Mouse (Mus musculus) hindbrain, embryonic 14.5 days (tissue): Measurements from ENCODE around the gene Gm3776. TPM values are rescaled to one million over a fixed set of nuclear protein-coding genes. Genes with fewer than 3 reads are reported as not detected.
"Not testable (repeated sequence)": the region's sequence is repeated elsewhere in the genome, so short reads cannot be mapped to it uniquely, and the experiment has no call there.

Experiments
- ATAC-seq: fragments of 200-750 bp; cut with Nextera tagmentation; 2 replicates; pipeline ENCODE4 v1.8.0; 2017; ENCODE audit warnings: moderate number of reproducible peaks, mild to moderate bottlenecking, moderate TSS enrichment, moderate library complexity; ENCODE audit not compliant: low FRiP score
- DNase-seq: peaks from one replicate; pipeline ENCODE4 v3.0.0-alpha.2; 2015; ENCODE audit warnings: low spot score
- H3K27ac ChIP-seq: fragments of 300-500 bp; sonication (generic); 2 replicates; pipeline ENCODE4 v1.5.1; 2014; ENCODE audit warnings: mild to moderate bottlenecking, moderate library complexity
- H3K27me3 ChIP-seq: fragments of 300-500 bp; sonication (generic); 2 replicates; pipeline ENCODE4 v1.6.1; 2014; ENCODE audit warnings: mild to moderate bottlenecking, low read length, mixed read lengths; ENCODE audit not compliant: control insufficient read depth, insufficient read depth
- H3K36me3 ChIP-seq: fragments of 300-500 bp; sonication (generic); replicated peaks from 2 replicates; pipeline ENCODE4 v1.6.1; 2014; ENCODE audit not compliant: control insufficient read depth, insufficient read depth
- H3K4me1 ChIP-seq: fragments of 300-500 bp; sonication (generic); replicated peaks from 2 replicates; pipeline ENCODE4 v1.6.1; 2014; ENCODE audit warnings: antibody characterized with exemption, low read length, mixed read lengths; ENCODE audit not compliant: control insufficient read depth, insufficient read depth
- H3K4me2 ChIP-seq: fragments of 300-500 bp; sonication (generic); replicated peaks from 2 replicates; pipeline ENCODE4 v1.6.1; 2014; ENCODE audit warnings: mild to moderate bottlenecking, moderate library complexity
- H3K4me3 ChIP-seq: fragments of 300-500 bp; sonication (generic); replicated peaks from 2 replicates; pipeline ENCODE4 v1.5.1; 2014; ENCODE audit warnings: mild to moderate bottlenecking, low read length
- H3K9ac ChIP-seq: fragments of 300-500 bp; sonication (generic); 2 replicates; pipeline ENCODE4 v1.6.1; 2014
- H3K9me3 ChIP-seq: fragments of 300-500 bp; sonication (generic); 2 replicates; pipeline ENCODE4 v1.6.1; 2016; ENCODE audit warnings: low read length; ENCODE audit not compliant: control insufficient read depth
- WGBS: fragments of 180-500 bp; shearing (Covaris S2); extraction: QIAGEN DNeasy Blood & Tissue Kit; methylation state at CpG from one replicate; pipeline ENCODE4 v1.1.7; 2014; 5-methylcytosine and 5-hydroxymethylcytosine counted together
- polyA plus RNA-seq: library from polyadenylated mRNA; unstranded; fragments of >200 nt; fragmentation: Nextera tagmentation; extraction: Ambion mirVana; gene quantifications from 2 replicates; pipeline ENCODE4 v1.2.1, GENCODE M21; 2014

The Gm3776 gene
- not detected in 2 replicates for polyA plus RNA-seq

DNA sequence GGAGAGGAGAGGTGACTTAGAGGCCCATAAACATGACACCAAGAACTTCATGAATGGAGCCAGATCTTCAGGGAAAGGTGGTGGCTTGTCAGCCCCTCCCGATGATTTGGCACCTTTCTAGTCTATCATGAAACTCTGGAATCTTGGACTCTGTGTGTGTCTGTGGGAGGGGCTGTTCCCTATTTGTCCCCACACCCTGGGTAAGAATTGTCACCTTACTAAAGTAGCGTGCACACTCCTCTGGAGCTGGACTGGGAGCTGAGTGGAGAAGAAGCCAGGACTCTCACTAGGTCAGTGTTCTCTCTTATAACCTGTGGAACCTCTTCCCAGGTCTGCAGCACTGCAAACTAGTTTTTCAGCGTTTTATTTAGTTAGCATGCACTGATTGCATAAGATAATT is at the start of gene Gm3776:
Gm3776 (plus strand) TSS at position 216 of the 400 bp plus-strand sequence.
- not testable (repeated sequence) for H3K9me3 ChIP-seq, H3K9ac ChIP-seq, H3K4me3 ChIP-seq, DNase-seq, H3K36me3 ChIP-seq, H3K4me2 ChIP-seq, ATAC-seq, H3K4me1 ChIP-seq, H3K27me3 ChIP-seq, H3K27ac ChIP-seq
- 88% methylated on average over 1 of the region's 3 CpGs for WGBS

DNA sequence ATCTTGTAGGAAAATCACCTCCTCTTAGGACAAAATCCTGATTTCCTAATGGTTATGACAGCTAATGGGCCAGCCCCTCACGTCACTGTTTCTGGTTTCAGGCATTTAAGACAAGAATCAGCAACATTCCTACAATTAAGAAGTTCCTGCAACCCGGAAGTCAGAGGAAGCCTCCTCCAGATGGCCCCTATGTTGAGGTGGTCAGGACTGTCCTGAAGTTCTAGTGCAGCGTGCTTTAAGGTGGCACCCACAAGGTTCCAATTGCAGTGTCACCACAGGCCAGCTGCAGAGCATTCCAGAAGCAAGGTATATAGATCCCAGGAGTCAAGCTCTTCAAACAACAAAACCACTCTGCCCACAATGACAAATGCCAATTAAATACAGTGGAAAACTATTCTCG is 48.0 kb upstream of the Gm3776 start:
- Histone ChIP-seq H3K27me3 (no peaks in the 10 kb centered on the region), H3K4me1 (no peaks in the 10 kb centered on the region), H3K27ac (no peak overlapping the region), H3K4me3 (no peak overlapping the region), H3K9me3 (no peaks in the 10 kb centered on the region), H3K9ac (no peak overlapping the region), H3K4me2 (no peak overlapping the region), H3K36me3 (no peaks in the 10 kb centered on the region)
- no peak for ATAC-seq
- DNase-seq: no peak
- 85% methylated on average over 4 of the region's 4 CpGs for WGBS

DNA sequence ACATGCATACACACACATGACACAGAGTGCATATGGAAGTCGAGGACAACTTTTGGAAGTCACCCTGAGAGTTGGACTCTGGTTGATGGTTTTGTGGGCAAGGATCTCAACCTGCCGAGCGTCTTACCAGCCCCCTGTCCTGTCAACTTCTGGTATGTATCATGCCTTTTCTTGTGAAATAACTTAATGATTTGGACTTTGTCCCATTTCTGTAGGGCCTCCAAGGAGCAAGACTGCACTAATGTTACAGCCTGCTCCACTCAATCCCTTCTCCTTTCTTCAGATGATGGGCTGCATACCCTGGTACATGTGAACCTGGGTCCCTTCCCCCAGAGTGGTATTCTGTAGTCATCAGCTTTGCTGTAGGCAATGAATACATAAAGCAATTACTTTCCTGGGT is 46.9 kb upstream of the Gm3776 start:
- WGBS: 91% methylated on average over 3 of the region's 3 CpGs
- Histone ChIP-seq H3K9ac (no peak overlapping the region), H3K27me3 (no peaks in the 10 kb centered on the region), H3K27ac (no peak overlapping the region), H3K9me3 (no peaks in the 10 kb centered on the region), H3K36me3 (no peaks in the 10 kb centered on the region), H3K4me1 (no peaks in the 10 kb centered on the region), H3K4me3 (no peak overlapping the region), H3K4me2 (no peak overlapping the region)
- DNase-seq (no peak), ATAC-seq (no peak)

DNA sequence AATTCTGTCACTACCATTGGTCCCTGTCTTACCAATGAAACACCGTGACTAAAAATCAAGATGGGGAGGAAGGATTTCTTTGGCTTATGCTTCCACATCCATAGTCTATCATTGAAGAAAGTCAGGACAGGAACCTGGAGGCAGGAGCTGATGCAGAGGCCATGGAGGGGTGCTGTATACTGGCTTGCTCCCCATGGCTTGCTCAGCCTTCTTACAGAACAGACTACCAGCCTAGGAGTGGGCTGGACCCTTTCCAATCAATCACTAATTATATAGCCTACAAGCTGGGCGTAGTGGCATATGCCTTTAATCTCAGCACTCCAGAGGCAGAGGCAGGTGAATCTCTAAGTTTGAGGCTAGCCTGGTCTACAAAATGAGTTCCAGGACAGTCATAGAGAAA is 46.1 kb upstream of the Gm3776 start:
- Histone ChIP-seq H3K36me3 (no peaks in the 10 kb centered on the region), H3K4me1 (no peaks in the 10 kb centered on the region), H3K27me3 (no peaks in the 10 kb centered on the region), H3K9ac (no peak overlapping the region), H3K4me2 (no peak overlapping the region), H3K9me3 (no peaks in the 10 kb centered on the region), H3K27ac (no peak overlapping the region), H3K4me3 (no peak overlapping the region)
- 96% methylated on average over 2 of the region's 2 CpGs for WGBS
- ATAC-seq (no peak), DNase-seq (no peak)

DNA sequence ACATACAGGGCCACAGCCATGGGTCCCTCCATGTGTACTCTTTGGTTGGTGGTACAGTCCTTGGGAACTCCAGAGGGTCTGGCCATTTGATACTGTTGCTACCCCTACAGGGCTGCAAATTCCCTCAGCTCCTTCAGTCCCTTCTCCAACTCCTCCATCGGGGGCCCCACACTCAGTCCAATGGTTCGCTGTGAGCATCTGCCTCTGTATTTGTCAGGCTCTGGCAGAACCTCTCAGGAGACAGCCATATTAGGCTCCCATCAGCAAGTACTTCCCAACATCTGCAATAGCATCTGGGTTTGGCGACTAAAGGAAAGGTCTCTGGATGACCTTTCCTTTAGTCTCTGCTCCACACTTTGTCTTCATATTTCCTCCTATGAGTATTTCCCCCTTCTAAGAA is 45.4 kb upstream of the Gm3776 start:
- DNase-seq: no peak
- H3K27ac ChIP-seq: no peak overlapping the region
- 95% methylated on average over 3 of the region's 3 CpGs for WGBS
- ATAC-seq: no peak
- H3K36me3 ChIP-seq: no peaks in the 10 kb centered on the region
- no peak overlapping the region for H3K4me3 ChIP-seq
- no peaks in the 10 kb centered on the region for H3K9me3 ChIP-seq
- no peaks in the 10 kb centered on the region for H3K27me3 ChIP-seq
- no peaks in the 10 kb centered on the region for H3K4me1 ChIP-seq
- no peak overlapping the region for H3K4me2 ChIP-seq
- H3K9ac ChIP-seq: no peak overlapping the region

DNA sequence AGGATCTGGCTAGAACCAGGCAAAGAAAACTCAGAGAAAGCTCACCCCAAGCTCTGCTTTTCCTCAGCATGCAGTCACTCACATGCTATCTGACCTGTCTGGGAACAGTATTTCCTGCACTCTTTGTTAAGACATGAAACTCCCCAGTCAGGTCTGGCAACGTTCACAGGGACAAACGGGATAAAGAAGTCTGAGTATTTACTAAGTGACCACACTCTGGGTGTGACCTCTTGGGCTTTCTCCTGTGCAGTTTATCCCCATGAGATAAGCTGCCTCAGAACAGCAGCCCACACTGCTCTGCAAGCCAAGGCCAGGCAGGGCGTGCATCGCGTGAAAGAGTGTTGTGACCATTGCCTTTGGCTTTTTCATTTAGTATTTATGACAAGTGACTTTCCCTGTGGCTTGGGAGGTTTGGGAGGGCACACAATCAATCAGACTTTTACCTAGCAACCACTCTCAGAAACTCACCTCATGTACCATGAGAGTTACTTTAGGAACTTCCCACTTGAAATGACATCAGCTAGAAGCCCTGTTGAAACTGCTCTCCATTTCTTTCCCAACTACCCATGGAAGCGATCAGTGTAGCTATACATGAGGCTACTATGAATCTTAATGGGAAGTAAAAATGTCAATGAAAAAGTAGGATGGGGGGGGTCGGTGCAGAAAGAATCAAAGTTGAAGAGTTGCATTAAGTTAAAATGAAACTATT is 44.4 kb upstream of the Gm3776 start:
- Histone ChIP-seq H3K27me3 (no peaks in the 10 kb centered on the region), H3K4me3 (no peak overlapping the region), H3K27ac (no peak overlapping the region), H3K9ac (no peak overlapping the region), H3K9me3 (no peaks in the 10 kb centered on the region), H3K36me3 (no peaks in the 10 kb centered on the region), H3K4me1 (no peaks in the 10 kb centered on the region), H3K4me2 (no peak overlapping the region)
- ATAC-seq (no peak), DNase-seq (no peak)
- WGBS: 87% methylated on average over 7 of the region's 7 CpGs

DNA sequence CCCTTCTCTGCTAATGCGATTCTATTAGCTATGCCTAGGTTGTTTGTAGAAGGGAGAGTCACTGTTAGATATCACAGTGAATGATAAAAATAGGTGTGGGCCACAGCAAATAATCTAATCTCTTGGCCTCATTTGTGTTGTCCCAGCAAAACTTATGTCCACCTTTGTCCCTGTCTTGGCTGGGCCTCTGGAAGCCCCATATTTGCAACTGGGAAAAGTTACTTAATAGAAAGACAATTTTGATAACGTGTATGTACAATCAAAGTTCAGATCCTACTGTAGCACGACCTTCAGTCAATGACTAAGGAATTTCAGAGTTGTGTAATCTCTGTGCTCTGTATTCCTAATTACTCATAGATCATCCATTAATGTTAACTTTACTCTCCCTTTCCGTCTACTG is 39.9 kb upstream of the Gm3776 start:
- no peak overlapping the region for H3K4me2 ChIP-seq
- WGBS: 88% methylated on average over 4 of the region's 4 CpGs
- no peaks in the 10 kb centered on the region for H3K4me1 ChIP-seq

DNA sequence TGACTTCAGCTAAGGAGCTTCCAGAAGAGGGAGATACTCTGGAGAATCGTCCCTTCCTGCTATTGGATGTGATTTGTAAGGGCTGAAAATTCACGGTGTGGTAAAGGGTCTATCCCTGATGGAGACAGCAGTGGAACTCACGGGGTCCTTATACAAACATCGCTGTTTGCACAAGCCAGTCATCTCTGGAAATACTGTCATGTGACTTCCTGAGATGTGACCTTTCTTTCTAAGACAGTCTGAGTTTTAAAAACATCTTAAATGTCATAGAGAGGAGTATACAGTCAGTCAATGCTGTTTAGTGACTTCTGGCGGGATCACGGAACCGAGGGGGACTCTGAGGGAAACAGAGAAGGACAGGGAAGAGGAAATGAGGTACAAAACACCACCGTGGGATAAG is 34.3 kb upstream of the Gm3776 start:
- DNase-seq: no peak
- WGBS: 77% methylated on average over 8 of the region's 8 CpGs

More for the DNA sequence above, 39.9 kb upstream of the Gm3776 start:
- ATAC-seq (no peak), DNase-seq (no peak)
- H3K27me3 ChIP-seq: no peaks in the 10 kb centered on the region
- no peak overlapping the region for H3K27ac ChIP-seq
- no peak overlapping the region for H3K4me3 ChIP-seq
- H3K36me3 ChIP-seq: no peaks in the 10 kb centered on the region
- H3K9ac ChIP-seq: no peak overlapping the region
- no peaks in the 10 kb centered on the region for H3K9me3 ChIP-seq

DNA sequence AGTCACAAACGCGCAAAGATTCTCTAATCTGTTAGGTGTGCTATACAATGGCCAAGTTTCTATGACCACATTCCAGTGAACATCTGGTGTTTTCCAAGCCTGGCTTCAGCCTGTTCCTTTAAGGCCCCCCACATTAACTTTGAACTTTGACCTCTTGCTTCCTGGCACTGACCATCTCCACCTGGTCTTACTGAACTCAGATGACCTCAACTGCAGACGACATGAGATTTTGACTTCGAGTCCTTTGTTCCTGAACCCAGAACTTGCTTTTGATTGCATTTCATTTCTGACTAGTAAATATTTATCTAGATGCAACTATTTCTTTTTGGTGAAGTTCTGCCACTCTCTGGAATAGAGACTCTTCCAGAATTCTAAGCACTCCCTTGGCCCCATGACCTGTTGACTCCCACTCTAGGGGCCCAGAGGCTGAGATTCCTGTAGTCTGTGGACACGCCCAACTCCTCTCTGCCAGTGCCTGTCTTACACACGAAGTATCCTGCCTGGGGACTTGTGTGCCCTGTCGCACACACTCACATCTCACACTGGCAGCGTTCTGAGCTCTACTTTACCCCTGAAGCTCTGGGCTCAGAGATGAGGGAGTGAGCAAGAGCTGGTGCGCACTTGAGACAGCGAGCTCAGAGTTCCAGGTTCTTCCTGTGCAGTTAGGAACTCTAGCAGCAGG is 33.6 kb upstream of the Gm3776 start:
- Histone ChIP-seq H3K36me3 (no peaks in the 10 kb centered on the region), H3K4me2 (no peak overlapping the region), H3K9me3 (no peaks in the 10 kb centered on the region), H3K4me3 (no peak overlapping the region), H3K9ac (no peak overlapping the region), H3K27me3 (no peaks in the 10 kb centered on the region), H3K27ac (no peak overlapping the region), H3K4me1 (no peaks in the 10 kb centered on the region)
- ATAC-seq (no peak), DNase-seq (no peak)
- WGBS: 83% methylated on average over 10 of the region's 10 CpGs

More for the DNA sequence above, 34.3 kb upstream of the Gm3776 start:
- Histone ChIP-seq H3K4me2 (no peak overlapping the region), H3K36me3 (no peaks in the 10 kb centered on the region), H3K9me3 (no peaks in the 10 kb centered on the region), H3K9ac (no peak overlapping the region), H3K27me3 (no peaks in the 10 kb centered on the region), H3K4me1 (no peaks in the 10 kb centered on the region), H3K27ac (no peak overlapping the region), H3K4me3 (no peak overlapping the region)
- ATAC-seq: no peak
